8 mouse cellular contexts compared by ENCODE assay signal in the genomic region with DNA sequence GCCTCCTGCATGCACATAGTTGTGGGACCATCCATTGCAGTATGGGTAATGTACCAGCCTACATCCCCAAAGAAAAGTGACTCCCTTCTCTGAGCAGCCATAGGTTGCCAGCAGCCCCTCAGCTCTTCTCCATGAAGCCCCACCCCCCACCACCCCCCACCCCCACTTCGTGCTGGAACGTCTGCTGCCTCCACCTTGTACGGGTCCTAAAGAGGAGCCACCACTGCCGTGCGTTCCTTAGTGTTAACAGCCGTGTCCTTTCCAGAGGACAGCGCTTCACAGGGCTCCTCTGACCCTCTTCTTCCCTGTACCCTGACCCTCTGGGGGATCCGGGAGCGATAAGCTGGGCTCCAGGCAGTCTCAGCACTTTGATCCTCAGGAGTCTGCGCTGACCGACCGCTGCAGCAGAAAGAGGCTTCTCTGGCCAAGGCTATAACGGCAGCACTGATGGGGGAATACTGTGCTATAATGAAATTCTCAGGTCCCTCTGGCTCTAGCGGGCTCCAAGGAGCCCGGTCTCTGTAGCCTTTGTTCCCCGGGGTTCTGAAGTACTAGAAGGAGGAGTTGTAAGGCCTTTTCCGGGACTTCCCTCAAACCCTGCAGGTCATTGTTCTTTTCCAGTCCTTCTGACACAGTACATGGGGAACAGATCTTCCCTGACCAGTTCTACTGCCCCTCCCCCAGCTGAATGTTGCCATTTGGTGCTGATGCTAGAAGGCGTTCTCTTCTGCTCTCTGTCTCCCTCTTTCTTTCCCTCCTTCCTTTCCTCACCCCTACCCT. TPM values are rescaled to one million over a fixed set of nuclear protein-coding genes. Genes with fewer than 3 reads are reported as not detected.
DNase-seq lines count a peak whose midpoint lies in the region; ATAC-seq lines count a peak whose summit lies in the region.

No protein-coding gene starts in this region.

- peaks cover 16% of the 10 kb centered on the region for H3K4me1 ChIP-seq in heart, embryonic 12.5 days (replicated peaks)
- peaks cover 16% of the 10 kb centered on the region for H3K4me1 ChIP-seq in midbrain, embryonic 15.5 days

- H3K36me3 ChIP-seq in heart, embryonic 12.5 days, result no peaks in the 10 kb centered on the region
- no peaks in the 10 kb centered on the region for H3K36me3 ChIP-seq in midbrain, embryonic 15.5 days (replicated peaks)

- no peaks in the 10 kb centered on the region for H3K27me3 ChIP-seq in heart, embryonic 12.5 days (replicated peaks)
- no peaks in the 10 kb centered on the region for H3K27me3 ChIP-seq in midbrain, embryonic 15.5 days (replicated peaks)

- H3K9ac ChIP-seq in heart, embryonic 12.5 days, result peak overlapping the region; percentile 70
- H3K9ac ChIP-seq in midbrain, embryonic 15.5 days, result peak overlapping the region; percentile 65

- 1% methylated on average over 18 of the region's 18 CpGs for WGBS in heart, embryonic 12.5 days
- under 1% methylated on average over 18 of the region's 18 CpGs for WGBS in midbrain, embryonic 15.5 days

- H3K9me3 ChIP-seq in heart, embryonic 12.5 days (replicated peaks), result no peaks in the 10 kb centered on the region
- no peaks in the 10 kb centered on the region for H3K9me3 ChIP-seq in midbrain, embryonic 15.5 days

- peak overlapping the region; percentile 87 for H3K4me2 ChIP-seq in heart, embryonic 12.5 days
- H3K4me2 ChIP-seq in midbrain, embryonic 15.5 days, result peak overlapping the region; percentile 72

- peak overlapping the region; percentile 48 for H3K4me3 ChIP-seq in heart, embryonic 12.5 days
- H3K4me3 ChIP-seq in midbrain, embryonic 15.5 days, result peak overlapping the region; percentile 45

- peak; percentile 19 for DNase-seq in CD4-positive, CD25-positive, alpha-beta regulatory T cell, adult 2 months (ENCODE audit: low read depth, low spot score)
- peak; percentile 40 for DNase-seq in right cerebral cortex, postnatal 4 days
- no peak for DNase-seq in right cerebral cortex, postnatal 25 days
- peak; percentile 19 to 26 for DNase-seq in layer of hippocampus, postnatal 14 days (ENCODE audit: low spot score in 2 of 2)

- peak overlapping the region; percentile 14; the same call in 1 of the 2 replicates for H3K27ac ChIP-seq in heart, embryonic 12.5 days (ENCODE audit: poor library complexity, severe bottlenecking)
- peak overlapping the region; percentile 84 for H3K27ac ChIP-seq in midbrain, embryonic 15.5 days

- ATAC-seq in CD4-positive, CD25-positive, alpha-beta regulatory T cell, adult 4 months, result no peak
- peak; percentile 73 for ATAC-seq in heart, embryonic 12.5 days (ENCODE audit: insufficient number of reproducible peaks, low FRiP score)
- ATAC-seq in midbrain, embryonic 15.5 days (replicated peaks), result peak; percentile 87
- no peak for ATAC-seq in erythroid progenitor cell, adult 5-6 weeks (replicated peaks; ENCODE audit: low FRiP score, poor library complexity, severe bottlenecking)

RNA-seq across cellular contexts. Expression of gene Prmt5, which starts 10.1 kb away (rescaled TPM):
- polyA plus RNA-seq in CD4-positive, CD25-positive, alpha-beta regulatory T cell, adult 4 months (2017; shearing (Covaris generic)), result 10 to 100 TPM; 44.9 to 54.8 TPM
- 63.5 and 65.0 TPM in 2 replicates for polyA plus RNA-seq in heart, embryonic 12.5 days (2016; fragmentation: Nextera tagmentation; extraction: Ambion mirVana)
- total RNA-seq in layer of hippocampus, postnatal 14 days (2021), result 10 to 100 TPM; 74.9 to 75.2 TPM
- 99.8 and 102 TPM in 2 replicates for polyA plus RNA-seq in midbrain, embryonic 15.5 days (2015; fragmentation: Nextera tagmentation; extraction: Ambion mirVana)
- total RNA-seq in erythroid progenitor cell, adult 5-6 weeks (2015; ENCODE audit: low replicate concordance), result 9.6 and 11.5 TPM in 2 replicates
- total RNA-seq in erythroid progenitor cell, adult 5-6 weeks (2017; ENCODE audit: low replicate concordance), result 7.4 and 8.2 TPM in 2 replicates

RNA-seq across cellular contexts. Expression of gene Haus4, which starts 27.0 kb away (rescaled TPM):
- polyA plus RNA-seq in CD4-positive, CD25-positive, alpha-beta regulatory T cell, adult 4 months (2017; shearing (Covaris generic)), result 10 to 100 TPM; 21.0 to 28.8 TPM
- polyA plus RNA-seq in heart, embryonic 12.5 days (2016; fragmentation: Nextera tagmentation; extraction: Ambion mirVana), result 38.0 and 46.3 TPM in 2 replicates
- 1 to 10 TPM; 4.1 to 4.2 TPM for total RNA-seq in layer of hippocampus, postnatal 14 days (2021)
- polyA plus RNA-seq in midbrain, embryonic 15.5 days (2015; fragmentation: Nextera tagmentation; extraction: Ambion mirVana), result 14.2 and 14.8 TPM in 2 replicates
- total RNA-seq in erythroid progenitor cell, adult 5-6 weeks (2015; ENCODE audit: low replicate concordance), result 63.4 and 91.4 TPM in 2 replicates
- total RNA-seq in erythroid progenitor cell, adult 5-6 weeks (2017; ENCODE audit: low replicate concordance), result 43.3 and 75.6 TPM in 2 replicates

RNA-seq across cellular contexts. Expression of gene Ajuba, which starts 49.9 kb away (rescaled TPM):
- not detected for polyA plus RNA-seq in CD4-positive, CD25-positive, alpha-beta regulatory T cell, adult 4 months (2017; shearing (Covaris generic))
- polyA plus RNA-seq in heart, embryonic 12.5 days (2016; fragmentation: Nextera tagmentation; extraction: Ambion mirVana), result 39.5 and 40.7 TPM in 2 replicates
- 1 to 10 TPM; 2.6 to 3.2 TPM for total RNA-seq in layer of hippocampus, postnatal 14 days (2021)
- polyA plus RNA-seq in midbrain, embryonic 15.5 days (2015; fragmentation: Nextera tagmentation; extraction: Ambion mirVana), result 8.7 and 11.2 TPM in 2 replicates
- total RNA-seq in erythroid progenitor cell, adult 5-6 weeks (2015; ENCODE audit: low replicate concordance), result 2.5 TPM in 1 of 2 replicates, not detected in the other
- total RNA-seq in erythroid progenitor cell, adult 5-6 weeks (2017; ENCODE audit: low replicate concordance), result not detected in 2 replicates

RNA-seq across cellular contexts. Expression of gene Rem2, which starts 51.5 kb away (rescaled TPM):
- 1 to 10 TPM in 1 of 2 experiments, under 1 TPM in 1; 0.54 to 1.1 TPM for polyA plus RNA-seq in CD4-positive, CD25-positive, alpha-beta regulatory T cell, adult 4 months (2017; shearing (Covaris generic))
- polyA plus RNA-seq in heart, embryonic 12.5 days (2016; fragmentation: Nextera tagmentation; extraction: Ambion mirVana), result 1.9 and 2.4 TPM in 2 replicates
- total RNA-seq in layer of hippocampus, postnatal 14 days (2021), result 10 to 100 TPM; 31.3 to 33.2 TPM
- polyA plus RNA-seq in midbrain, embryonic 15.5 days (2015; fragmentation: Nextera tagmentation; extraction: Ambion mirVana), result 45.2 and 47.1 TPM in 2 replicates
- not detected in 2 replicates for total RNA-seq in erythroid progenitor cell, adult 5-6 weeks (2015; ENCODE audit: low replicate concordance)
- not detected in 2 replicates for total RNA-seq in erythroid progenitor cell, adult 5-6 weeks (2017; ENCODE audit: low replicate concordance)

Comparison
In these comparisons a context has a peak if more than half of its experiments do, and no peak if none do; other contexts are left out.
1. ATAC-seq: peak in heart, embryonic 12.5 days (single experiment) and midbrain, embryonic 15.5 days (single experiment); none in CD4-positive, CD25-positive, alpha-beta regulatory T cell, adult 4 months (single experiment) and erythroid progenitor cell, adult 5-6 weeks (single experiment).